Mouse (Mus musculus) heart, postnatal 0 days (tissue): ENCODE measurements around the gene Lhx4. TPM values are rescaled to one million over a fixed set of nuclear protein-coding genes. Genes with fewer than 3 reads are reported as not detected.

Experiments
- ATAC-seq: fragments of 200-750 bp; cut with Nextera tagmentation; 2 replicates; pipeline ENCODE4 v1.8.0; 2017; ENCODE audit warnings: low read depth, moderate number of reproducible peaks, moderate library complexity; ENCODE audit not compliant: insufficient read depth
- DNase-seq: peaks from one replicate; pipeline ENCODE4 v3.0.0-alpha.2; 2016; ENCODE audit warnings: low spot score
- H3K27ac ChIP-seq: fragments of 300-500 bp; sonication (generic); 2 replicates; pipeline ENCODE4 v1.5.1; 2014; ENCODE audit warnings: low read depth, mild to moderate bottlenecking
- H3K27me3 ChIP-seq: fragments of 300-500 bp; sonication (generic); 2 replicates; pipeline ENCODE4 v1.6.1; 2014; ENCODE audit warnings: low read length, mixed read lengths; ENCODE audit not compliant: control insufficient read depth, insufficient read depth
- H3K36me3 ChIP-seq: fragments of 300-500 bp; sonication (generic); replicated peaks from 2 replicates; pipeline ENCODE4 v1.6.1; 2014; ENCODE audit warnings: low read length, mixed read lengths; ENCODE audit not compliant: control insufficient read depth, insufficient read depth
- H3K4me1 ChIP-seq: fragments of 300-500 bp; sonication (generic); 2 replicates; pipeline ENCODE4 v1.6.1; 2014; ENCODE audit warnings: antibody characterized with exemption; ENCODE audit not compliant: control insufficient read depth, insufficient read depth
- H3K4me2 ChIP-seq: fragments of 300-500 bp; sonication (generic); 2 replicates; pipeline ENCODE4 v1.6.1; 2014; ENCODE audit warnings: low read depth, mild to moderate bottlenecking, low read length, moderate library complexity
- H3K4me3 ChIP-seq: fragments of 300-500 bp; sonication (generic); 2 replicates; pipeline ENCODE4 v1.5.1; 2014; ENCODE audit warnings: low read depth, low read length
- H3K9ac ChIP-seq: fragments of 300-500 bp; sonication (generic); replicated peaks from 2 replicates; pipeline ENCODE4 v1.6.1; 2014; ENCODE audit warnings: low read depth, low read length, mixed read lengths
- H3K9me3 ChIP-seq: fragments of 300-500 bp; sonication (generic); replicated peaks from 2 replicates; pipeline ENCODE4 v1.6.1; 2016; ENCODE audit warnings: low read length; ENCODE audit not compliant: control insufficient read depth
- CTCF ChIP-seq: IDR thresholded peaks from 2 replicates; pipeline ENCODE4 v1.5.1; 2016; ENCODE audit warnings: antibody characterized with exemption, control low read depth, low read depth
- EP300 ChIP-seq: IDR thresholded peaks from 2 replicates; pipeline ENCODE4 v1.6.1; 2016; ENCODE audit warnings: antibody characterized with exemption, low read depth
- WGBS: fragments of 180-500 bp; shearing (Covaris S2); extraction: QIAGEN DNeasy Blood & Tissue Kit; methylation state at CpG from one replicate; pipeline ENCODE4 v1.1.7; 2014; 5-methylcytosine and 5-hydroxymethylcytosine counted together
- polyA plus RNA-seq: library from polyadenylated mRNA; unstranded; fragments of >200 nt; fragmentation: Nextera tagmentation; extraction: Ambion mirVana; gene quantifications from 2 replicates; pipeline ENCODE4 v1.2.1, GENCODE M21; 2015
- total RNA-seq: library from RNA; depleted of rRNA; stranded (reverse); fragments of >200 nt; gene quantifications from 2 replicates; pipeline ENCODE4 v1.2.3, GENCODE M21; 2014; ENCODE audit warnings: low replicate concordance

Gene Lhx4
- total and polyA plus RNA-seq, 2 experiments from 2014 or later: not detected

DNA sequence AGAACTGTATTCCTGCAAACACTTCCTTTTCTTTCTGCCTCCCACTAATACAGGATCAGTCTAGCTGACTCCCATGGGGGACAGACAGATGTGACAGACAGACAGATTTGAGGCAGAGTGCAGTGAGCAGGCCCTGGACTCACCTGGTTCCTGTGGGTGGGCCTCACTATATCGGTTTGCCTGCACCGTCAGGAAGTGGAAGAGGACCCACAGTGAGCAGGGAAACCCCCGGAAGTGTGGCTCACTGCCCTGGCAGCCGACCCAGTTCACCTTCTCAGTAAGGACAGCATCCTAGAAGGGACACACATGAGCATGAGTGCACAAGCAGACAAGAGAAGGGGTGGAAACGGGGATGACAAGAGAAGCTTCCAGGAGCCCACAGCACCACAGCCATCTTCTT is 30.9 kb upstream of the Lhx4 start:
- ATAC-seq: no peak

DNA sequence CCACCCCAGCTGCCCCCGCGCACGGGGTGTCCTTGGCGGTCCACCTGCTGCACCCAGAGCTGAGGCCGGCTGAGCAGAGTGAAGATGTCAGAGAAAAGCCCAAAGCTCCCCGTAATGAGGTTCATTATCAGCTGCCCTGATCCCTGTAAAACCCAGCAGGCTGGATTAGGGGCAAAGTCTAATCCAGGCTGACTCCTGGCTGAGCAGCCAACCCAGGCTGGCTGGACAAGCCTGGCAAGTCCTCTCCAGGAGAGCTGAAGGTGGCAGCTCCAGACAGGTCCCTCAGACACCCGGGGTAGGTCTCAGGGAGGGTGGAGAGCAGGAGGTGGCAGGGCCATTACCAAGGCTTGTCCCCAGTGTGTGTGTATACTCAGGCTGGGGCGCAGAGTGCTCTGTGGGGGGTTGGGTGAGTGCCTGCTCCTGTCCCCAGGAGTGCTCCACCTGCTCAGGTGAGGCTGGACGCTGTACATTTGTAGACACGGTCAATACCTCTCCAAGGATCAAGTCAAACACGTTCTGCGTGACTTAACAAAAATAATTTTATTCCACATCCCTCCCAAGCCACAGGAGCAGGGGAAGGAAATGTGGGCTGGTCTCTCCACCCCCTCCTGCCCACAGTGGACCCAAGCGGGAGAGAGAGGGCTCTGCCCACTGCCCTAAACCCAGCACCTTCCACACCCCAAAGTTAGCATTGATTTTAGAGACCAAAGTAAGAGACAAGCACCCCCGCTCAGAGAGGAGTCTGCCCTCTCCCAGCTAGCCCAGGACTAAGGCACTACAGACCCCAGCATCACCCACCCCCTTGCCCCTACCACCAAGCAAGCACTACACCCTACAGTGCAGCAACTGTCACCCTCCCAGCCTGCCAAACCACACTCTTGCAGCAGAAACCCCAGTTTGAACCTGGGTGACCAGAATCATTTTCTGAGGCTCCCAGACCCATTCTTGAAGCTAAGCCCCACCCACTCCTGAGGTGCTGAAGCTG is 26.4 kb upstream of the Lhx4 start:
- Histone ChIP-seq H3K27me3 (no peaks in the 10 kb centered on the region), H3K4me2 (no peak overlapping the region), H3K9me3 (0 out of 2 replicates have a peak, but pooled peaks cover 3% of the 10 kb centered on the region), H3K4me3 (no peak overlapping the region), H3K36me3 (peaks cover 39% of the 10 kb centered on the region), H3K4me1 (no peaks in the 10 kb centered on the region), H3K27ac (no peak overlapping the region), H3K9ac (no peak overlapping the region)
- TF ChIP-seq EP300 (no peak), CTCF (no peak)
- 68% methylated on average over 14 of the region's 14 CpGs for WGBS
- no peak for ATAC-seq
- DNase-seq: no peak

More for the DNA sequence above, 30.9 kb upstream of the Lhx4 start:
- DNase-seq: no peak
- Histone ChIP-seq H3K27ac (no peak overlapping the region), H3K4me3 (no peak overlapping the region), H3K9me3 (no peaks in the 10 kb centered on the region), H3K9ac (no peak overlapping the region), H3K4me2 (no peak overlapping the region), H3K4me1 (no peaks in the 10 kb centered on the region; the same call in 1 of the 2 replicates), H3K27me3 (no peaks in the 10 kb centered on the region), H3K36me3 (peaks cover 74% of the 10 kb centered on the region)
- TF ChIP-seq CTCF (no peak), EP300 (no peak)
- WGBS: 64% methylated on average over 5 of the region's 5 CpGs

DNA sequence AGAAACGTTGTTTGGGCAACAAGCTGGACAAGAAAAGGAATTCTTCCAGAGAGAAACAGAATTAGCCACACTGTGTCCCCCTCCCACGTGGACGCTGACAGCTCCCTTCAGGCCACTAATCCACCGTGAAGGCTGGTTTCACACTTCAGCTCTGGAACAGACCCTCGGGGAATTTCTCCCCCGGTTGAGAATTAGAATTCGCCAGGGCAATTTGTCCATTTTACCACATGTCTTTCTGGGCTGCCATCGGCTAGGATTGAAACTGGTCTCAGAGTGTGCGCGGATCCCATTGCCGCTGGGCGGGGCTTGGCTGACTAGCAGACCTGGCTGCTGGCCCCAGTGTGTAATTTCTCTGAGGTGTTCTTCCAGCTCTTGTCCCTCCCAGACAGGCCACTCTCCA is 7.7 kb upstream of the Lhx4 start:
- H3K9ac ChIP-seq: no peak overlapping the region
- no peak for ATAC-seq
- H3K4me3 ChIP-seq: no peak overlapping the region
- TF ChIP-seq EP300: no peak
- TF ChIP-seq CTCF: no peak
- DNase-seq: no peak
- no peaks in the 10 kb centered on the region for H3K27me3 ChIP-seq
- H3K4me1 ChIP-seq: no peaks in the 10 kb centered on the region
- 73% methylated on average over 12 of the region's 12 CpGs for WGBS
- no peaks in the 10 kb centered on the region for H3K36me3 ChIP-seq
- no peak overlapping the region for H3K27ac ChIP-seq
- H3K4me2 ChIP-seq: no peak overlapping the region
- no peaks in the 10 kb centered on the region for H3K9me3 ChIP-seq

DNA sequence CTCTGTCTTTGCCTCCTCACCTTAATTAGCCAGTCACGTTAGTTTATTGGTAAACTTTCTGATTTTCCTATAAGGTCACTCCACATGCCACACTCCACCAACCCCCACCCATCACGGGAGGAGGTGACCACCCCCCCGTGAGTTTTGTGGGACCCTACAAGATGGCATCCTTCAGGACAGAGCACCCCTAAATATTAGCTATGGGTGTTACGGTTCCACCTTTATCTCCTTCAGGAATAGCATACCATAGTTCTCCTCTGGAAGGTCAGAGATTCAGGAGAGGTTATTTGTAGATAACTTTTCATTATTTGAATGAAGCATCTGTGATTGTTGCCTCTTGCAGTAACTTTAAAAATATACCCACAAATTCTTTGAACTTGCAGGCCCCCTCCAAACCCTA is 7.2 kb upstream of the Lhx4 start:
- TF ChIP-seq CTCF (no peak), EP300 (no peak)
- no peak overlapping the region for H3K4me3 ChIP-seq
- H3K4me2 ChIP-seq: no peak overlapping the region
- H3K4me1 ChIP-seq: no peaks in the 10 kb centered on the region
- no peaks in the 10 kb centered on the region for H3K36me3 ChIP-seq
- ATAC-seq (no peak), DNase-seq (no peak)
- peaks cover 1% of the 10 kb centered on the region; the same call in 1 of the 2 replicates for H3K27me3 ChIP-seq
- H3K9ac ChIP-seq: no peak overlapping the region
- no peaks in the 10 kb centered on the region for H3K9me3 ChIP-seq
- 78% methylated on average over 4 of the region's 4 CpGs for WGBS
- H3K27ac ChIP-seq: no peak overlapping the region

DNA sequence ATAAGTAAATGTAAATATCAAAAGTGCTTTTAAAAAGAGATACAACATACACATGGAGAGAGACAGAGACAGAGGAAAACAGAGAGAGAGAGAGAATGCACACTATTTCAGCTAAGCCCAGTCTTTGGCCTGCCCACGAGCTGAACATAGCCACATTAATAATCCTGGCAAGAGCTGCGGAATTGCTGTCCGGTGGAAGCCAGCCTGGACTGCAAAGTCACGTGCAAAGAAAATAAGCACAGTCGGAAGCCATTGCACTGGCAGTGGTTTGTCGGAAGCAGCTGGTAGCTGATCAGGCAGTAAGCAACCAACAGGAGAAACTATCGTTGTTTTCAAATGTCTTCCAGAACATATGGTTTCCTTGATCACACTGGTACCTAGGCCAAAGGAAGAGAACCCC is 6.1 kb upstream of the Lhx4 start:
- H3K9ac ChIP-seq: no peak overlapping the region
- H3K27ac ChIP-seq: no peak overlapping the region
- WGBS: 72% methylated on average over 7 of the region's 7 CpGs
- H3K27me3 ChIP-seq: peaks cover 12% of the 10 kb centered on the region
- DNase-seq (no peak), ATAC-seq (no peak)
- no peak overlapping the region for H3K4me2 ChIP-seq
- no peak for TF ChIP-seq EP300
- no peak for TF ChIP-seq CTCF
- H3K4me3 ChIP-seq: no peak overlapping the region
- H3K4me1 ChIP-seq: no peaks in the 10 kb centered on the region
- H3K36me3 ChIP-seq: no peaks in the 10 kb centered on the region
- no peaks in the 10 kb centered on the region for H3K9me3 ChIP-seq
